Mouse (Mus musculus) heart, postnatal 4 days (tissue): Measurements from ENCODE around the gene Ccdc80. TPM values are rescaled to one million over a fixed set of nuclear protein-coding genes. Genes with fewer than 3 reads are reported as not detected.

Experiments used
- DNase-seq: peaks from one replicate; pipeline ENCODE4 v3.0.0; 2021
- total RNA-seq, 2 experiments: library from RNA; stranded (reverse); gene quantifications; 2 replicates each; pipeline ENCODE4 v1.2.3; 2021

The Ccdc80 gene
- total RNA-seq, 2 experiments from 2014 or later = 90.3 to 96.3 TPM

DNA sequence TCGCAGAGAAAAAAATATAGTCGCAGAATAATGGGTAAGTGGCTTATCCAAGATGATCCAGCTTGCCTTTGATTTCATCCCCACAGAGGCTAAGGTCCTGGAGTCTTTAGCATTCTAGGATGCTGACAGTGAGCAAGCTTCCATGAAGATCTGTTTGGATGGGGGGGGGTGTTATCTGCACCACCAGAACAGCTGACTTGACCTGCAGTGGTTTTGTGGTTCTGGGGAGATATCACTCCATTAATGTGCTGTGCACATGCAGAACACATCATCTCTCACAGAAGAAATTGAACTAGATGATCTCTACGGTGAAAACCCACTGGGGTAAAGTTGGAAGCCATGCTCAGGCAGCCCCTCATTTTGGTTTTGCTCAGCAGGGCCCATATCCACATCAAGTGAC, 24.0 kb downstream of the Ccdc80 start:
- no peak for DNase-seq

DNA sequence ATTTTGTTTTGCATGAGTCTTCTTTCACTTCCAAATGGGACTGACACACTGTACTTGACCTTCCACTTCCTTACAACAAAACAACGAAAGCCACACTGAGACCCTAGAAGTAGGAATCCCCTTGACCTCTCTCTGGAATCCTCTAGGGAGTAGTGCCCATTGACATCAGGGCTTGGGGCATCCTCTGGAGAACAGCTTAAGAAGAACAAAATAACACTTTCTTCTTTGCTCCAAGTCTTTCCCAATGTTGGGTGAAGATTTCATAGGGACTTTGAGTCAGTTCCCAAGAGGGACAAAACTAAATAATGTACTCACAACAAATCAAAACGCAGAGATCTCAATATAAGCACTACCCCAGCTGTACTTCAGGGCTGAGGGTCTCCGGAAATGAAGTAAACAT, 25.6 kb downstream of the Ccdc80 start:
- no peak for DNase-seq

GRCm38 (mm10) chr16:45120844-45121425, 27.7 kb downstream of the Ccdc80 start:
- peak; percentile 80 for DNase-seq

GRCm38 (mm10) chr16:45122571-45122970, 29.4 kb downstream of the Ccdc80 start:
- peak; percentile 34 for DNase-seq

DNA sequence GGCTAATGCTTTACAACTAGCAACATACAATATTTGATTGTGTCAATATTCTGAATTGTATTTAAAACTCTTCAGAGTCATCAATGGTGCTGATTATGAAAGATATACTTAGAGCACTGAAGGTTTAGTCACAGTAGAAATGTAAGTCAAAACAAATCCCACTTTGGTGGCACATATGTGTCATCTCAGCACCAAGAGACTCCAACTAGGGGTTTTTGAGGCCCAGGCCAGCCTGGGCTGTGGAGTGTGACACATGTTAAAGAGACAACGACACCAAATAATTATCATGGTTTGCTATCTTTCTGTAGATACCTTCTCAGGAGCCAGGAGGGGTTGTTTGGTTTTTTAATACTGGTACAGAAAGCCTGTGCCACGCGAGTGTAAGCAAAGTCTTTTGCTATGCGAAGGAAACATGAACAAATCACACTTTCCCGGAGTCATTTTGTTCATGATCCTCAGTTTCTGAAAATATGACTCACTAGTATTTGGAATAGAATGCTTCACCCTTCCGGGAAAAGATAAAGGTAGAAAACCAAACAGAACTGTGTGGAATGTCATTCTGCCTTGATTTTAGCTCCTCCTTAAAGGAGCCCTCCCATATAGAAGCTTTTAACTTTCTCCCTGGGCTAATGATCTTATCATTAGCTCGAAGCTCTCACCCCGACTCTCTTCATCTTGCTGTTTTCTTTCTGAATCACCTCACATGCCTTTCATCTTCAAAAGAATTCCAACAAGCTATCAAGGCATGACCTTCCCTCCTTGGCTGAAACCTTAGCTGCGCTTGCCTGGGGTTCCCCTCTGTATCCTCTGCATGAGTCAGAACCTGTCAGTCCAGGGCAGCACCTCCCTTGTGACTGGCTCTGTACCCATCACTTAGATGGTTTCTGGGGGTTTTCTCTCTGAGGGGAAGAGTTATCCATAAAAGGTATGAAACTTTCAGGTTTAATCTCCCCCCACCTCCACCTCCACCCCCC, 31.3 kb downstream of the Ccdc80 start:
- DNase-seq = no peak

DNA sequence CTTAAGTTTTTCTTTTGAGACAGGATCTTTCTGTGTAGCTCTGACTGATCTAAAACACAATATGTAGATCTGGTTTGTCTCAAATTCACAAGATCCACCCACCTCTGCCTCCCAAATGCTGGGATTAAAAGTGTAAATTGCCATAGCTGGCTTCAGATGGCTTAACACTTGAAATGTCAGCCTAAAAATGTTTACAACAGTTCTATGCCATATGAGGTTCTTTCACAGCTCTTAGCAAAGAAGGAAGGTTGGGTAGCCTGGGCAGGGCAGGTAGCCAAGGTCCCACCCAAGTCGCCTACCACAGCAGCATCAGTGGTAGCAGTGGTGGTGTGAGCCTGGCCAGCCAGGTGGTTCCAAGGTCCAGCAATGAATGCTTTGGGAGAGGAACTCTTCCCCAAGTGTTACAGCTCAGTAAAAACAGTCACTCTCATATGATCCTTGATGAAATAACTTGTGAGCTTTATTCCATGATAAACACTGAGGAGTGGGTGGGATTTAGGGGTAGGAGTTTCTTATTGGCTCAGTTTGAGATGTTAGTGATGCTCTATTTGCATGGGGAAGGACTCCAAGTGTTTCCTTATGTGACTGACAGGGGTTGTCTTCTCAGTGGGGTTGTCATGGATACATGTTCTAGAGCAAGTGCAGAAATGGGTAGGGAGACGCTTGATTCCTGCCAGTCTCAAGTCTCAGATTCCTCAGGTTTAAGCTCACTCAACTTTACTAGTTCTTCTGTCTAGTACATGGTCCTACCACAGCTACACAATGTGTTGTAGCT, 34.9 kb downstream of the Ccdc80 start:
- no peak for DNase-seq

GRCm38 (mm10) chr16:45141711-45142110, 48.5 kb downstream of the Ccdc80 start:
- DNase-seq = no peak

- no peak for DNase-seq
These were observed 49.4 kb downstream of the Ccdc80 start for GRCm38 (mm10) chr16:45142565-45142964.

- no peak for DNase-seq
These were observed 51.9 kb downstream of the Ccdc80 start for GRCm38 (mm10) chr16:45145119-45145518.

- DNase-seq = no peak
These were observed 55.4 kb downstream of the Ccdc80 start for GRCm38 (mm10) chr16:45148488-45149082.

GRCm38 (mm10) chr16:45154741-45155250, 61.6 kb downstream of the Ccdc80 start:
- no peak for DNase-seq

- DNase-seq = peak; percentile 80
These were observed 64.9 kb downstream of the Ccdc80 start for GRCm38 (mm10) chr16:45158136-45158521.

GRCm38 (mm10) chr16:45158522-45159388, 65.6 kb downstream of the Ccdc80 start, which contains the start of the genes Slc35a5 and Atg3:
TSS of gene Slc35a5 (minus strand) at chr16:45158706.
TSS of gene Atg3 (plus strand) at chr16:45158785.
- DNase-seq = peak; percentile 97

GRCm38 (mm10) chr16:45159389-45159716, 66.2 kb downstream of the Ccdc80 start:
- no peak for DNase-seq

Other genes with a start within 250 kb of the Ccdc80 start
- not detected for gene Cd200r2, start 226.3 kb upstream of the Ccdc80 start, total RNA-seq
- under 1 TPM; 0.32 to 0.57 TPM for gene Cd200r3, start 149.7 kb upstream of the Ccdc80 start, total RNA-seq
- gene Slc35a5, start 65.3 kb downstream of the Ccdc80 start, total RNA-seq = 10 to 100 TPM in 1 of 2 experiments, 1 to 10 TPM in 1; 9.1 to 13.9 TPM
- gene Atg3, start 65.4 kb downstream of the Ccdc80 start, total RNA-seq = 10 to 100 TPM; 27.7 to 27.8 TPM
- under 1 TPM; 0.25 to 0.26 TPM for gene Btla, start 130.9 kb downstream of the Ccdc80 start, total RNA-seq